Mouse (Mus musculus) heart, postnatal 4 days (tissue): ENCODE measurements around the gene Nf1. TPM values are rescaled to one million over a fixed set of nuclear protein-coding genes. Genes with fewer than 3 reads are reported as not detected.

Experiments
- DNase-seq: peaks from one replicate; pipeline ENCODE4 v3.0.0; 2021
- total RNA-seq, 2 experiments: library from RNA; stranded (reverse); gene quantifications; 2 replicates each; pipeline ENCODE4 v1.2.3; 2021

Gene Nf1
- total RNA-seq, 2 experiments from 2014 or later = 43.2 to 44.9 TPM

DNA sequence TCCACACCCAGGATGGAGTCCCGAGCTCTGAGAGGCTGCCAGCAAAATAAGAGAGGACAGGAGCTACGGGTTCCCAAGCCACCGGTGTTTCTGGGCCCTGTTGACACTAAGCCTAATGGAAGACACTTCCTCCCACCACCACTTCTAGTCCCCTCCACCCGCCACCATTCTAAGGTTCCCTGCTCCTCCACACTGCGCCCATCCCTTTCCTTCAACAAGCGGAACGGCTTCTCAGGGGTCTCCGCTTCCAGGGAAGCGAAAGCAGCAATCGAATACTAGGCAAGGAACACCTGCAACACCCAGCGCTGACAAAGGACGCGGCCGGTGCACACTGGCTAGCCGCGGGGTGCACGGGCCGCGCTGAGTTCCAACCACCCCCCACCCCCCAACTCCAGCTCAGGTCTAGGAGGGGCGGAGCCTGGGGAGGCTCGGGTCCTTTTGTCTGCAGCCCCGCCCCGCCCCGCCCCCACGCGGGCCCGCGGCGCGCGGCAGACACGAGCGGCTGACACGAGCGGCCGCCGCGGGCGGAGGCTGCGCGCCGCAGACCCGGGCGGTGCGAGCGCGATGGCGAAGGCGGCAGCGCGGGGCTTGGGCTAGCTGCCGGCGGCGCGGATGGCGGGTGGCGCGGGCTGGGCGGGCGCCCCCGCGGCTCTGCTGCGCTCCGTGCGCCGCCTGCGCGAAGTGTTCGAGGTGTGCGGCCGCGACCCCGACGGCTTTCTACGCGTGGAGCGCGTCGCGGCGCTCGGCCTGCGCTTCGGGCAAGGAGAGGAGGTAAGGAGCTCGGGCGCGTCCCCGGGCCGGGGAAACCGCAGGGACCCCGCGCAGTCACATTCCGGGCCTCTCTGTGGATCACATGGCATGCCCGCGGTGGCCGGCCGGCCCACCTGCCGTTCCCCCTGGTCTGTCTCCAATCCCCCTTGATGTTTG lies 251.4 kb downstream of the Nf1 start, which contains the start of gene Rab11fip4:
Rab11fip4 (plus strand) TSS at position 549 of the 927 bp plus-strand sequence.
- DNase-seq = no peak

GRCm38 (mm10) chr11:79591591-79591975 lies 252.1 kb downstream of the Nf1 start:
- no peak for DNase-seq

DNA sequence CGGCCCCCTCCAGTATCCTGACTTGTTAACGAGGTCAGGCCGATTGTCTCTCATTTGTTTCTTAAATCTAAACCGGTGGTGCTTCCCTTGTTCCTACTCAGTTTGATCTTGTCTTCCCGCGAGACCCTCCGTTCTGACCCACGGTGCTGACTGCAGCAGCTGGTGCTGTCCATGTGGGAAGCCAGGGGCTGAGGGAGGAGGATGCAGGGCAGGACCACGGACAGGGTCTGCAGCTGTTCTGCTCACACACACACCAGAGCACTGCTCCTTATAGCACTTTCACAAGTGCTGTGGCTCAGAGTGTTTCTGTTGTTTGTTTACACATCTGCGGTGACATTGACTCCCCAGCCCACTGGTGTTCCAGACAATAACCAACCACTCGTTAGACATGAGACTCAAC lies 254.0 kb downstream of the Nf1 start:
- peak; percentile 51 for DNase-seq

- no peak for DNase-seq
Observed at GRCm38 (mm10) chr11:79610454-79610853, 271.0 kb downstream of the Nf1 start.

GRCm38 (mm10) chr11:79611011-79611666 lies 271.6 kb downstream of the Nf1 start:
- DNase-seq = no peak

DNA sequence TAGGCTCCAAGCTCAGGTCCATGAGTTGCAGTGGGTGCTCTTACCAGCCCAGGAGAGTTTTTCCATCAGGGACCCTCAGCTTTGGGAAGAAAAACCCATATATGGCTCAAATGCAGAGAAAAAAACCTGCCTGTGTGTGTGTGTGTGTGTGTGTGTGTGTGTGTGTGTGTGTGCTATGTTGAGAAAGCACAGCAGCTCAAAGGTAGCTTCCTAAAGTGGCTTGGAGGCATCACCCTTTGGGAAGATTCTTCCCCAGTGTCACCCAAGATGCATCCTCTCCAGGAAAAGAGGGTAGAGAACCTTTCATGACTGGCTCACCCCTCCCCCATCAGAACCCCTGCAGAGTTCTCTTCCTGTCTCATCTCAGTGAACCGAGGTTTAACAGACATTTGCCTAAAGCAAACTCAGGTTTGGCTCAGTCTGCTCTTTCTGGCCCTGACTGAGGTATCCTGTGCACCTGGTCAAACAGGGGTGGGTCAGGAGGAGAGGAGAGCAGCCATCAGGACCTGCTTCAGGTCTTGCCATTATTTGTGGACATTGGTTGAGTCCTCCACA lies 272.6 kb downstream of the Nf1 start:
- DNase-seq = no peak

GRCm38 (mm10) chr11:79613084-79613483 lies 273.6 kb downstream of the Nf1 start:
- DNase-seq = no peak

DNA sequence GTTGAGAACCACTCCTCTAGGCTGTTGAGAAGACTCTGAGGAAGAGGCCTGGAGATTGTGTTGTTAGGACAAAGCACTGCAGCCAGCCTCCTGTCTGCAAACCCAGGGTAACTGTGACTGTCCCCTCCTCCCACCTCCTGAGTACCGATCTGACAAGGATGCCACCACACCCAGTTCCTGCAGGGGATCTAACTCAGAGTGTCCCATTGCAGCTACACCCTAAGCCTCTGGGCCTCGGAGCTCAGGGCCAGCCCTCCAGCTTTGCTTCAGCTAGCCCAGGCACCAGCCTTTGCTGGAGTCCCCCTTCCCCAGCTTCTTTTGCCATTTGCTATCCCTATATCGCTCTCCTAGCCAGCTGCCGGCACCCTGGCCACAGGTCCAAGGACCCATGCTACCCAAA lies 274.2 kb downstream of the Nf1 start:
- no peak for DNase-seq

DNA sequence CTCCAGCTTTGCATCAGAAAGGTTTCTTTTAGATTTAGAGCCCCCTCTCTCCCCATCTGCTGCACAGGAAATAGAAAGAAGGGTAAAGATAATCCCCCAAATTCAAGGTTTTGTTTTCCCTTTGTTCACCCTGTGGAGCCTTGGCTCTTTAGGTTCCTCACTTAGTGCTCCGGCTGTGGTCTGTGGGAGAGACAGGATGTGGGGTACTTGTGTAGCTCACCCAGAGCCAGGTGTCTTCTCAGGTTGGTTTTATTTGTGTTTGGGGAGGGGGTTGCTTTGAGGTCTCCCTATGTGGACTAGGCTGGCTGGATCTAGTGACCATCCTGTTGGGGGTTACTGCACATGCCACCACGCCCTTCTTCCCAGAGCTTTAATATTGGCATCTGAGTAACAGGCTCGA lies 275.4 kb downstream of the Nf1 start:
- DNase-seq = no peak

GRCm38 (mm10) chr11:79615871-79616270 lies 276.4 kb downstream of the Nf1 start:
- DNase-seq = no peak

DNA sequence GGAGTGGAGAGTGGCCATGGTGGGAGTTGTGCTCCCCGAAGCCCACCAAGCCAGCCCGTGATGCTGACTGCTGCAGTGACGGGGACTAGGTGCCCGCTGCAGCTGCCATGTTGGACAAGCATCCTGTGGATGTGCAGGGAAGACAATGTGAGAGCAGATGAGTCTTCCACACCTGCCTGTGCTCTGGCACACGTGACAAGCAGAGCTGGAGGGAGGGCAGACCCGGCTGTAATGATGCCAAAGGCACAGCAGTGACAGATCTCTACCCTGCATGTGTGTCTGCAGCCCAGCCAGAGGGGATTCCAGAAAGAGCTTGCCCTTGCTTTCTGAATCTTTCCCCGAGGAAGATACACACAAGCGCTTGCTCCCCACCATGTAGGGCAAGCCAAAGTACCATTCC lies 278.5 kb downstream of the Nf1 start:
- DNase-seq = no peak

DNA sequence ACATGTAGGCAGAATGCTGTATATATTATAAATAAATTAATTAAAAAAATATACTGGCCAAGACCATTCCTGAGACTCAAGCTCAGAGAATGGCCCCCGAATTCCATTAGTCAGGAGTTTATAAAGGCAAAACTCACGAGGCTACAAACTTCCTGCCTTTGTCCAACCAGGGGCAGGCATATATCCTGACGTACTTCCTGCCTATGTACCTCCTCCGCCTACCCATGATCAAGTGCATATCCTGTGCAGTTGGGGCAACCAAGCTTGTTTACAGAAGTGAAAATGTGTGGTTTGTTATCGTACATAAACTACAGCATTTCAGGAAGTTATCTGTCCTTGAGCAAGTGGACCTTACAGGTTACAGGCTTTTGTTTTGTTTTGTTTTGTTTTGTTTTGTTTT lies 283.5 kb downstream of the Nf1 start:
- DNase-seq = no peak

DNA sequence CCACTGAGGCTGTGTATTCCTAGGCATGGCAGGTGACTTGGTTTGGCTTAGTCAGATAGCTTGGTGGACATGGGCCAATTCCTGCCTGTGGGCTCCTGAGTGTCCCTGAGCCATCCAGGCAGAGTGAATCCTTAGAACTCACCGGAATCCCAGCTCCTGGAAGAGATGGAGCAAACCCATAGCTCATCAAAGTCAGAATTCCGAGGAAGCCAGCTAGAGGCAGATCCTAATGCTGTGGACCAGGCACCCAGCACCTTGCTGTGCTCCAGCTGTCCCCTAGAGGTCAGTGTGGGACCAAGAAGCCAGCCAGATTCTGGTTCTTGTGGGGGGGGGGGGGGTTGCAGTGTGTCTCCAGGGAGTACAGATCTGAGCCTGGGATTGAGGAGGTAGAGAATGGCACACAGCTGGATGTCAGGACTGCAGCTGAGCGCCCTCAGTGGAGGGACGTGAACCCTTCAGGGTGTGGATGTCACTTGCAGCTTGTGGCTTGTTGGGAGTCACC lies 285.4 kb downstream of the Nf1 start:
- peak; percentile 82 for DNase-seq

DNA sequence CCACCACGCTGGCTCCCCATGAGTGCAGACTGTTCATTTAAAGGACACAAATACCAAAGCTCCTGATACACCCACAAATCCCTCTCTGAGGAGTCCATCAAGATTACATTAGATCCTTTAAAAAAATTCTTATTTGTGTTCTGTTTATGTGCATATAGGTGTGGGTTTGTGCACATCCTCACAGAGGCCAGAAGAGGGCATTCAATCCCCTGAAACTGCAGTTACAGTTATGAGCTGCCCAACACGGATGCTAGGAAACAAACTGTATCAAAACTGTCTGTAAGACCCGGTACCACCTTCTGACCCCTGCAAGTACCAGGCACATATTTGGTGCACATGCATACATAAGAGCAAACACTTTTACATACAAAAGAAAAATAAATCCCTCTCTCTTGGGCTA lies 289.2 kb downstream of the Nf1 start:
- no peak for DNase-seq

GRCm38 (mm10) chr11:79629752-79630374 lies 290.4 kb downstream of the Nf1 start:
- no peak for DNase-seq

DNA sequence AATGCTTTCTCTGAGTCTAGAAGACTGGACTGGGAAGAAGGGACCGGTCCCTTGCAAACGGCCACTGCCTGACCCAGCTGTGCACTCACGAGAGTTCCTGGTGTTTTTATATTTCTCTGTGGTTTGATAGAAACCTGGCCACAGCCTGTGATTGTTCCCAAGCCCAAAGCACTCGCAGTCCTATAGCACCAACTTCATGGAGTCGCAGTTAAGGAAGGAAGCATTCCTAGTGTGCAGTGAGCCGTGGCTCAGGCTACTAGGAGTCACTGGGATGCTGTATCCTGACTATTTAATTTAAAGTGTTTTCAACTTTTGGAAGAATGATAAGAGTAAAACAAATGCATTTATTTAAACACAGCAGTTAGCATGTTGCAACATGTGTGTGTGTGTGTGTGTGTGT lies 291.0 kb downstream of the Nf1 start:
- DNase-seq = no peak

Other genes starting within 250 kb of the Nf1 start
- gene Ksr1, start 193.3 kb upstream of the Nf1 start, total RNA-seq = 10 to 100 TPM; 14.6 to 15.8 TPM
- 10 to 100 TPM; 67.1 to 82.1 TPM for gene Wsb1, start 85.0 kb upstream of the Nf1 start, total RNA-seq
- not detected for gene Gm9964, start 42.8 kb upstream of the Nf1 start, total RNA-seq
- not detected for gene Omg, start 164.4 kb downstream of the Nf1 start, total RNA-seq
- gene Evi2b, start 184.1 kb downstream of the Nf1 start, total RNA-seq = under 1 TPM; 0.38 to 0.68 TPM
- under 1 TPM in 1 of 2 experiments, not detected in 1; 0.10 TPM for gene Evi2, start 190.9 kb downstream of the Nf1 start, total RNA-seq
- 1 to 10 TPM; 1.1 to 1.3 TPM for gene Evi2a, start 190.9 kb downstream of the Nf1 start, total RNA-seq